Mouse (Mus musculus): ENCODE measurements around the gene Abce1. TPM values are rescaled to one million over a fixed set of nuclear protein-coding genes. Genes with fewer than 3 reads are reported as not detected.
"Not testable (repeated sequence)": the region's sequence is repeated elsewhere in the genome, so short reads cannot be mapped to it uniquely, and the experiment has no call there.

Abce1 gene
- polyA plus RNA-seq, 1 experiment from 2014 or later = 108 TPM

- H3K4me1 ChIP-seq (replicated peaks; ENCODE audit: control insufficient read depth, insufficient read depth, low read length); H3K27me3 ChIP-seq (replicated peaks; ENCODE audit: control insufficient read depth, insufficient read depth, low read length); H3K27ac ChIP-seq (ENCODE audit: low read depth); H3K4me2 ChIP-seq (ENCODE audit: low read length); ATAC-seq (replicated peaks; ENCODE audit: low FRiP score, low TSS enrichment, low read depth); H3K9me3 ChIP-seq (ENCODE audit: control insufficient read depth, low read length); DNase-seq (ENCODE audit: low spot score); H3K9ac ChIP-seq (ENCODE audit: low read length); H3K4me3 ChIP-seq (ENCODE audit: low read depth, low read length): not testable (repeated sequence)
- peaks cover 79% of the 10 kb centered on the region for H3K36me3 ChIP-seq (ENCODE audit: control insufficient read depth, insufficient read depth, low read length)
- WGBS = 93% methylated on average over 3 of the region's 4 CpGs
These were observed 52.8 kb downstream of the Abce1 start for GRCm38 (mm10) chr8:79658715-79659114.

GRCm38 (mm10) chr8:79653736-79654135, 57.8 kb downstream of the Abce1 start:
- no peaks in the 10 kb centered on the region for H3K27me3 ChIP-seq (replicated peaks; ENCODE audit: control insufficient read depth, insufficient read depth, low read length)
- WGBS = 86% methylated on average over 4 of the region's 4 CpGs
- H3K4me1 ChIP-seq (replicated peaks; ENCODE audit: control insufficient read depth, insufficient read depth, low read length) = no peaks in the 10 kb centered on the region
- H3K9me3 ChIP-seq (ENCODE audit: control insufficient read depth, low read length) = no peaks in the 10 kb centered on the region
- no peak overlapping the region for H3K4me3 ChIP-seq (ENCODE audit: low read depth, low read length)
- H3K36me3 ChIP-seq (ENCODE audit: control insufficient read depth, insufficient read depth, low read length) = peaks cover 60% of the 10 kb centered on the region
- no peak overlapping the region for H3K9ac ChIP-seq (ENCODE audit: low read length)
- no peak for DNase-seq (ENCODE audit: low spot score)
- H3K4me2 ChIP-seq (ENCODE audit: low read length) = no peak overlapping the region
- ATAC-seq (replicated peaks; ENCODE audit: low FRiP score, low TSS enrichment, low read depth) = no peak
- no peak overlapping the region for H3K27ac ChIP-seq (ENCODE audit: low read depth)

- H3K27ac ChIP-seq (ENCODE audit: low read depth) = no peak overlapping the region
- no peaks in the 10 kb centered on the region for H3K4me1 ChIP-seq (replicated peaks; ENCODE audit: control insufficient read depth, insufficient read depth, low read length)
- no peak for ATAC-seq (replicated peaks; ENCODE audit: low FRiP score, low TSS enrichment, low read depth)
- no peak overlapping the region for H3K4me3 ChIP-seq (ENCODE audit: low read depth, low read length)
- H3K9me3 ChIP-seq (ENCODE audit: control insufficient read depth, low read length) = no peaks in the 10 kb centered on the region
- DNase-seq (ENCODE audit: low spot score) = no peak
- 87% methylated on average over 1 of the region's 1 CpGs for WGBS
- peaks cover 64% of the 10 kb centered on the region for H3K36me3 ChIP-seq (ENCODE audit: control insufficient read depth, insufficient read depth, low read length)
- H3K27me3 ChIP-seq (replicated peaks; ENCODE audit: control insufficient read depth, insufficient read depth, low read length) = no peaks in the 10 kb centered on the region
- H3K9ac ChIP-seq (ENCODE audit: low read length) = no peak overlapping the region
- no peak overlapping the region for H3K4me2 ChIP-seq (ENCODE audit: low read length)
These were observed 61.3 kb downstream of the Abce1 start for GRCm38 (mm10) chr8:79650158-79650814.

- no peak overlapping the region for H3K4me2 ChIP-seq (ENCODE audit: low read length)
- H3K36me3 ChIP-seq (ENCODE audit: control insufficient read depth, insufficient read depth, low read length) = peaks cover 62% of the 10 kb centered on the region
- no peaks in the 10 kb centered on the region for H3K27me3 ChIP-seq (replicated peaks; ENCODE audit: control insufficient read depth, insufficient read depth, low read length)
- no peak overlapping the region for H3K4me3 ChIP-seq (ENCODE audit: low read depth, low read length)
- no peaks in the 10 kb centered on the region for H3K9me3 ChIP-seq (ENCODE audit: control insufficient read depth, low read length)
- no peak overlapping the region for H3K9ac ChIP-seq (ENCODE audit: low read length)
- WGBS = 95% methylated on average over 4 of the region's 4 CpGs
- no peak overlapping the region for H3K27ac ChIP-seq (ENCODE audit: low read depth)
- ATAC-seq (replicated peaks; ENCODE audit: low FRiP score, low TSS enrichment, low read depth) (no peak), DNase-seq (ENCODE audit: low spot score) (no peak)
- no peaks in the 10 kb centered on the region for H3K4me1 ChIP-seq (replicated peaks; ENCODE audit: control insufficient read depth, insufficient read depth, low read length)
These were observed 62.0 kb downstream of the Abce1 start for GRCm38 (mm10) chr8:79649569-79649968.

GRCm38 (mm10) chr8:79641119-79641518, 70.4 kb downstream of the Abce1 start:
- no peak overlapping the region for H3K27ac ChIP-seq (ENCODE audit: low read depth)
- ATAC-seq (replicated peaks; ENCODE audit: low FRiP score, low TSS enrichment, low read depth) = no peak
- WGBS = 9% methylated on average over 1 of the region's 1 CpGs
- H3K27me3 ChIP-seq (replicated peaks; ENCODE audit: control insufficient read depth, insufficient read depth, low read length) = no peaks in the 10 kb centered on the region
- H3K9me3 ChIP-seq (ENCODE audit: control insufficient read depth, low read length) = no peaks in the 10 kb centered on the region
- peaks cover 16% of the 10 kb centered on the region for H3K4me1 ChIP-seq (replicated peaks; ENCODE audit: control insufficient read depth, insufficient read depth, low read length)
- H3K4me3 ChIP-seq (ENCODE audit: low read depth, low read length) = peak overlapping the region; percentile 56
- H3K4me2 ChIP-seq (ENCODE audit: low read length) = peak overlapping the region; percentile 53
- peaks cover 25% of the 10 kb centered on the region for H3K36me3 ChIP-seq (ENCODE audit: control insufficient read depth, insufficient read depth, low read length)
- H3K9ac ChIP-seq (ENCODE audit: low read length) = peak overlapping the region; percentile 70
- no peak for DNase-seq (ENCODE audit: low spot score)

GRCm38 (mm10) chr8:79639586-79640451, 71.7 kb downstream of the Abce1 start, which contains the start of gene Otud4:
Gene Otud4, plus strand, starts transcription at chr8:79639618.
- Histone ChIP-seq H3K4me3 (ENCODE audit: low read depth, low read length) (peak within 1 kb of the TSS; percentile 56), H3K36me3 (ENCODE audit: control insufficient read depth, insufficient read depth, low read length) (peaks cover 12% of the 10 kb centered on the region), H3K9me3 (ENCODE audit: control insufficient read depth, low read length) (no peaks in the 10 kb centered on the region), H3K4me1 (replicated peaks; ENCODE audit: control insufficient read depth, insufficient read depth, low read length) (peaks cover 16% of the 10 kb centered on the region), H3K27ac (ENCODE audit: low read depth) (peak within 1 kb of the TSS; percentile 95), H3K9ac (ENCODE audit: low read length) (peak within 1 kb of the TSS; percentile 70), H3K4me2 (ENCODE audit: low read length) (peak within 1 kb of the TSS; percentile 69), H3K27me3 (replicated peaks; ENCODE audit: control insufficient read depth, insufficient read depth, low read length) (no peaks in the 10 kb centered on the region)
- ATAC-seq (replicated peaks; ENCODE audit: low FRiP score, low TSS enrichment, low read depth) = peak; percentile 74
- peak; percentile 79 for DNase-seq (ENCODE audit: low spot score)
- WGBS = under 1% methylated on average over 98 of the region's 103 CpGs

GRCm38 (mm10) chr8:79638707-79639549, 72.6 kb downstream of the Abce1 start:
- WGBS = under 1% methylated on average over 76 of the region's 77 CpGs
- Histone ChIP-seq H3K4me1 (replicated peaks; ENCODE audit: control insufficient read depth, insufficient read depth, low read length) (peaks cover 16% of the 10 kb centered on the region), H3K4me2 (ENCODE audit: low read length) (peak overlapping the region; percentile 69), H3K36me3 (ENCODE audit: control insufficient read depth, insufficient read depth, low read length) (peaks cover 5% of the 10 kb centered on the region), H3K9ac (ENCODE audit: low read length) (peak overlapping the region; percentile 70), H3K9me3 (ENCODE audit: control insufficient read depth, low read length) (no peaks in the 10 kb centered on the region), H3K27ac (ENCODE audit: low read depth) (peak overlapping the region; percentile 95), H3K27me3 (replicated peaks; ENCODE audit: control insufficient read depth, insufficient read depth, low read length) (no peaks in the 10 kb centered on the region), H3K4me3 (ENCODE audit: low read depth, low read length) (peak overlapping the region; percentile 56)
- DNase-seq (ENCODE audit: low spot score) = peak; percentile 97
- peak; percentile 99 for ATAC-seq (replicated peaks; ENCODE audit: low FRiP score, low TSS enrichment, low read depth)

- peaks cover 16% of the 10 kb centered on the region for H3K4me1 ChIP-seq (replicated peaks; ENCODE audit: control insufficient read depth, insufficient read depth, low read length)
- WGBS = 5% methylated on average over 11 of the region's 11 CpGs
- H3K36me3 ChIP-seq (ENCODE audit: control insufficient read depth, insufficient read depth, low read length) = no peaks in the 10 kb centered on the region
- H3K9me3 ChIP-seq (ENCODE audit: control insufficient read depth, low read length) = no peaks in the 10 kb centered on the region
- H3K27me3 ChIP-seq (replicated peaks; ENCODE audit: control insufficient read depth, insufficient read depth, low read length) = no peaks in the 10 kb centered on the region
- DNase-seq (ENCODE audit: low spot score) = no peak
- peak overlapping the region; percentile 69 for H3K4me2 ChIP-seq (ENCODE audit: low read length)
- peak overlapping the region; percentile 55 for H3K9ac ChIP-seq (ENCODE audit: low read length)
- H3K4me3 ChIP-seq (ENCODE audit: low read depth, low read length) = peak overlapping the region; percentile 56
- H3K27ac ChIP-seq (ENCODE audit: low read depth) = peak overlapping the region; percentile 95; the same call in 1 of the 2 replicates
- no peak for ATAC-seq (replicated peaks; ENCODE audit: low FRiP score, low TSS enrichment, low read depth)
These were observed 73.4 kb downstream of the Abce1 start for GRCm38 (mm10) chr8:79638001-79638706.
